Mouse (Mus musculus) neural tube, embryonic 14.5 days (tissue): ENCODE data around the gene Gm10282. TPM values are rescaled to one million over a fixed set of nuclear protein-coding genes. Genes with fewer than 3 reads are reported as not detected.

Experiments used
- ATAC-seq: fragments of 200-750 bp; cut with Nextera tagmentation; 2 replicates; pipeline ENCODE4 v1.8.0; 2017; ENCODE audit warnings: low read depth, mild to moderate bottlenecking, moderate TSS enrichment, moderate library complexity
- H3K27ac ChIP-seq: fragments of 300-500 bp; sonication (generic); 2 replicates; pipeline ENCODE4 v1.5.1; 2014; ENCODE audit warnings: low read depth, mild to moderate bottlenecking, control low read depth, low read length, moderate library complexity, mixed read lengths
- H3K27me3 ChIP-seq: fragments of 300-500 bp; sonication (generic); 2 replicates; pipeline ENCODE4 v1.6.1; 2014; ENCODE audit warnings: low read length; ENCODE audit not compliant: control insufficient read depth, insufficient read depth
- H3K36me3 ChIP-seq: fragments of 300-500 bp; sonication (generic); 2 replicates; pipeline ENCODE4 v1.6.1; 2014; ENCODE audit warnings: low read length, mixed read lengths; ENCODE audit not compliant: control insufficient read depth, insufficient read depth
- H3K4me1 ChIP-seq: fragments of 300-500 bp; sonication (generic); 2 replicates; pipeline ENCODE4 v1.6.1; 2014; ENCODE audit warnings: low read length; ENCODE audit not compliant: control insufficient read depth, insufficient read depth
- H3K4me2 ChIP-seq: fragments of 300-500 bp; sonication (generic); 2 replicates; pipeline ENCODE4 v1.6.1; 2014; ENCODE audit warnings: mild to moderate bottlenecking, low read depth, low read length, control low read depth
- H3K4me3 ChIP-seq: fragments of 300-500 bp; sonication (generic); 2 replicates; pipeline ENCODE4 v1.5.1; 2014; ENCODE audit warnings: low read depth, low read length, control low read depth, mixed read lengths
- H3K9ac ChIP-seq: fragments of 300-500 bp; sonication (generic); replicated peaks from 2 replicates; pipeline ENCODE4 v1.6.1; 2014; ENCODE audit warnings: low read depth, mild to moderate bottlenecking, control low read depth, low read length, mixed read lengths
- H3K9me3 ChIP-seq: fragments of 300-500 bp; sonication (generic); 2 replicates; pipeline ENCODE4 v1.6.1; 2016; ENCODE audit warnings: low read length; ENCODE audit not compliant: control insufficient read depth
- WGBS: fragments of 180-500 bp; shearing (Covaris S2); extraction: QIAGEN DNeasy Blood & Tissue Kit; methylation state at CpG from one replicate; pipeline ENCODE4 v1.1.7; 2014; 5-methylcytosine and 5-hydroxymethylcytosine counted together
- polyA plus RNA-seq: library from polyadenylated mRNA; unstranded; fragments of >200 nt; fragmentation: Nextera tagmentation; extraction: Ambion mirVana; gene quantifications from 2 replicates; pipeline ENCODE4 v1.2.1, GENCODE M21; 2014

The Gm10282 gene
- polyA plus RNA-seq = 12.3 and 13.8 TPM in 2 replicates

- H3K4me1 ChIP-seq = no peaks in the 10 kb centered on the region
- H3K27ac ChIP-seq = no peak within 1 kb of the TSS
- no peak within 1 kb of the TSS for H3K9ac ChIP-seq
- no peaks in the 10 kb centered on the region for H3K27me3 ChIP-seq
- H3K9me3 ChIP-seq = no peaks in the 10 kb centered on the region
- WGBS = 71% methylated on average over 16 of the region's 16 CpGs
- H3K4me2 ChIP-seq = no peak within 1 kb of the TSS
- no peaks in the 10 kb centered on the region for H3K36me3 ChIP-seq
- ATAC-seq = no peak
- no peak within 1 kb of the TSS for H3K4me3 ChIP-seq
Observed at GRCm38 (mm10) chr8:72305210-72305905, at the start of gene Gm10282. Gene Gm10282, minus strand, starts transcription at chr8:72305260.

GRCm38 (mm10) chr8:72354272-72354671 lies 49.2 kb upstream of the Gm10282 start:
- no peak for ATAC-seq
- 82% methylated on average over 11 of the region's 11 CpGs for WGBS
- no peaks in the 10 kb centered on the region for H3K27me3 ChIP-seq

GRCm38 (mm10) chr8:72353700-72354045 lies 48.6 kb upstream of the Gm10282 start:
- Histone ChIP-seq H3K27ac (no peak overlapping the region), H3K9me3 (no peaks in the 10 kb centered on the region), H3K4me2 (no peak overlapping the region), H3K4me1 (no peaks in the 10 kb centered on the region), H3K4me3 (no peak overlapping the region), H3K9ac (no peak overlapping the region), H3K36me3 (peaks cover 51% of the 10 kb centered on the region), H3K27me3 (no peaks in the 10 kb centered on the region)
- no peak for ATAC-seq
- WGBS = 92% methylated on average over 7 of the region's 7 CpGs

More at GRCm38 (mm10) chr8:72354272-72354671, 49.2 kb upstream of the Gm10282 start:
- no peaks in the 10 kb centered on the region for H3K9me3 ChIP-seq
- no peak overlapping the region for H3K4me3 ChIP-seq
- no peak overlapping the region for H3K27ac ChIP-seq
- peaks cover 52% of the 10 kb centered on the region for H3K36me3 ChIP-seq
- H3K4me2 ChIP-seq = no peak overlapping the region
- H3K4me1 ChIP-seq = no peaks in the 10 kb centered on the region
- no peak overlapping the region for H3K9ac ChIP-seq

GRCm38 (mm10) chr8:72352951-72353699 lies 48.1 kb upstream of the Gm10282 start:
- WGBS = 84% methylated on average over 8 of the region's 8 CpGs
- Histone ChIP-seq H3K9me3 (no peaks in the 10 kb centered on the region), H3K27me3 (no peaks in the 10 kb centered on the region), H3K27ac (no peak overlapping the region), H3K4me2 (no peak overlapping the region), H3K4me3 (no peak overlapping the region), H3K4me1 (no peaks in the 10 kb centered on the region), H3K36me3 (peaks cover 48% of the 10 kb centered on the region), H3K9ac (no peak overlapping the region)
- no peak for ATAC-seq

- H3K27me3 ChIP-seq = no peaks in the 10 kb centered on the region
- H3K4me2 ChIP-seq = no peak overlapping the region
- no peak overlapping the region for H3K4me3 ChIP-seq
- no peaks in the 10 kb centered on the region for H3K4me1 ChIP-seq
- no peak for ATAC-seq
- H3K9me3 ChIP-seq = no peaks in the 10 kb centered on the region
- WGBS = 89% methylated on average over 7 of the region's 7 CpGs
- H3K27ac ChIP-seq = no peak overlapping the region
- peaks cover 44% of the 10 kb centered on the region for H3K36me3 ChIP-seq
- H3K9ac ChIP-seq = no peak overlapping the region
Observed at GRCm38 (mm10) chr8:72351405-72352005, 46.4 kb upstream of the Gm10282 start.

GRCm38 (mm10) chr8:72350727-72351126 lies 45.7 kb upstream of the Gm10282 start:
- Histone ChIP-seq H3K9me3 (no peaks in the 10 kb centered on the region), H3K4me2 (no peak overlapping the region), H3K36me3 (peaks cover 36% of the 10 kb centered on the region), H3K4me1 (no peaks in the 10 kb centered on the region), H3K27me3 (no peaks in the 10 kb centered on the region), H3K9ac (no peak overlapping the region), H3K4me3 (no peak overlapping the region), H3K27ac (no peak overlapping the region)
- ATAC-seq = no peak
- WGBS = 94% methylated on average over 8 of the region's 8 CpGs

- H3K4me3 ChIP-seq = no peak overlapping the region
- no peak overlapping the region for H3K4me2 ChIP-seq
- H3K36me3 ChIP-seq = peaks cover 34% of the 10 kb centered on the region
- no peak overlapping the region for H3K27ac ChIP-seq
- H3K27me3 ChIP-seq = no peaks in the 10 kb centered on the region
- H3K9ac ChIP-seq = no peak overlapping the region
- no peak for ATAC-seq
- 91% methylated on average over 9 of the region's 9 CpGs for WGBS
- no peaks in the 10 kb centered on the region for H3K4me1 ChIP-seq
- H3K9me3 ChIP-seq = no peaks in the 10 kb centered on the region
Observed at GRCm38 (mm10) chr8:72349838-72350237, 44.8 kb upstream of the Gm10282 start.

GRCm38 (mm10) chr8:72348956-72349355 lies 43.9 kb upstream of the Gm10282 start:
- Histone ChIP-seq H3K9ac (no peak overlapping the region), H3K27me3 (no peaks in the 10 kb centered on the region), H3K4me2 (no peak overlapping the region), H3K27ac (no peak overlapping the region), H3K36me3 (peaks cover 29% of the 10 kb centered on the region), H3K4me1 (no peaks in the 10 kb centered on the region), H3K9me3 (no peaks in the 10 kb centered on the region), H3K4me3 (no peak overlapping the region)
- ATAC-seq = no peak
- 94% methylated on average over 1 of the region's 1 CpGs for WGBS

GRCm38 (mm10) chr8:72348114-72348513 lies 43.1 kb upstream of the Gm10282 start:
- no peaks in the 10 kb centered on the region for H3K4me1 ChIP-seq
- peaks cover 24% of the 10 kb centered on the region for H3K36me3 ChIP-seq
- no peak for ATAC-seq
- H3K27ac ChIP-seq = no peak overlapping the region
- H3K4me3 ChIP-seq = no peak overlapping the region
- H3K4me2 ChIP-seq = no peak overlapping the region
- 100% methylated on average over 2 of the region's 2 CpGs for WGBS
- no peaks in the 10 kb centered on the region for H3K27me3 ChIP-seq
- H3K9ac ChIP-seq = no peak overlapping the region
- no peaks in the 10 kb centered on the region for H3K9me3 ChIP-seq
